Mouse (Mus musculus) liver, postnatal 0 days (tissue): ENCODE results near the gene Exoc3l4.

Source experiments
- CTCF ChIP-seq: sonication (generic); IDR thresholded peaks from 2 replicates; pipeline ENCODE4 v1.5.1; 2016; ENCODE audit warnings: antibody characterized with exemption, low read depth
- EP300 ChIP-seq: IDR thresholded peaks from 2 replicates; pipeline ENCODE4 v1.6.1; 2016; ENCODE audit warnings: antibody characterized with exemption, low read depth, mild to moderate bottlenecking

GRCm38 (mm10) chr12:111446745-111447144 lies 29.9 kb downstream of the Exoc3l4 start:
- TF ChIP-seq CTCF: no peak
- no peak for TF ChIP-seq EP300
